Mouse (Mus musculus) myocyte (in vitro differentiated cells): ENCODE data around the gene Erlin1. TPM values are rescaled to one million over a fixed set of nuclear protein-coding genes. Genes with fewer than 3 reads are reported as not detected.

Experiments
- H3K27me3 ChIP-seq: one replicate; pipeline ENCODE4 v1.6.1; 2011; ENCODE audit not compliant: control insufficient read depth, insufficient read depth, insufficient read length
- H3K36me3 ChIP-seq: one replicate; pipeline ENCODE4 v1.6.1; 2011; ENCODE audit not compliant: control insufficient read depth, insufficient read depth
- H3K4me2 ChIP-seq: one replicate; pipeline ENCODE4 v1.6.1; 2011; ENCODE audit warnings: low read depth, control low read depth
- H3K4me3 ChIP-seq: one replicate; pipeline ENCODE4 v1.5.1; 2011; ENCODE audit warnings: mild to moderate bottlenecking, control low read depth, moderate library complexity
- H3K79me2 ChIP-seq: one replicate; pipeline ENCODE4 v1.6.1; 2011; ENCODE audit not compliant: control insufficient read depth, insufficient read depth
- H3ac ChIP-seq: one replicate; pipeline ENCODE4 v1.6.1; 2011; ENCODE audit not compliant: control insufficient read depth, insufficient read length
- CEBPB ChIP-seq: IDR thresholded peaks from 2 replicates; pipeline ENCODE4 v1.6.1; 2011; ENCODE audit warnings: mild to moderate bottlenecking, moderate library complexity; ENCODE audit not compliant: poor library complexity, insufficient read depth, severe bottlenecking
- E2F4 ChIP-seq: IDR thresholded peaks from one replicate; pipeline ENCODE4 v1.6.1; 2011; ENCODE audit warnings: mild to moderate bottlenecking, control low read depth, moderate library complexity; ENCODE audit not compliant: insufficient read depth
- MAX ChIP-seq: IDR thresholded peaks from one replicate; pipeline ENCODE4 v1.6.1; 2011; ENCODE audit warnings: low read depth, mild to moderate bottlenecking, control low read depth
- MYOD1 ChIP-seq, 3 experiments: IDR thresholded peaks; one replicate each; pipeline ENCODE4 v1.6.1; 2011; ENCODE audit warnings: control low read depth in 2 of 3, low read depth in 2 of 3, mild to moderate bottlenecking in 2 of 3, moderate library complexity in 1 of 3; ENCODE audit not compliant: insufficient read length in 2 of 3, control insufficient read depth in 1 of 3
- MYOG ChIP-seq, 3 experiments: IDR thresholded peaks; one replicate each; pipeline ENCODE4 v1.6.1; 2011; ENCODE audit warnings: control low read depth in 2 of 3, low read depth in 2 of 3, mild to moderate bottlenecking in 2 of 3; ENCODE audit not compliant: insufficient read length in 2 of 3, control insufficient read depth in 1 of 3, insufficient read depth in 1 of 3
- POLR2A ChIP-seq: IDR thresholded peaks from one replicate; pipeline ENCODE4 v1.6.1; 2011; ENCODE audit warnings: low read depth, mild to moderate bottlenecking, control low read depth, moderate library complexity; ENCODE audit not compliant: insufficient read length
- POLR2AphosphoS2 ChIP-seq: IDR thresholded peaks from one replicate; pipeline ENCODE4 v1.6.1; 2011; ENCODE audit warnings: low read depth, control low read depth; ENCODE audit not compliant: insufficient read length
- REST ChIP-seq: IDR thresholded peaks from one replicate; pipeline ENCODE4 v1.6.1; 2011; ENCODE audit warnings: mild to moderate bottlenecking, control low read depth, moderate library complexity; ENCODE audit not compliant: insufficient read depth, insufficient read length
- SRF ChIP-seq: IDR thresholded peaks from one replicate; pipeline ENCODE4 v1.6.1; 2011; ENCODE audit warnings: low read depth; ENCODE audit not compliant: control insufficient read depth, insufficient read length
- TCF12 ChIP-seq: IDR thresholded peaks from one replicate; pipeline ENCODE4 v1.6.1; 2011; ENCODE audit warnings: mild to moderate bottlenecking, control low read depth; ENCODE audit not compliant: poor library complexity, insufficient read depth, severe bottlenecking
- TCF3 ChIP-seq: IDR thresholded peaks from one replicate; pipeline ENCODE4 v1.6.1; 2011; ENCODE audit warnings: low read depth, control low read depth; ENCODE audit not compliant: insufficient read length
- USF1 ChIP-seq: IDR thresholded peaks from one replicate; pipeline ENCODE4 v1.6.1; 2011; ENCODE audit warnings: low read depth, mild to moderate bottlenecking, control low read depth, moderate library complexity
- polyA plus RNA-seq: library from polyadenylated mRNA; unstranded; fragments of >200 nt; fragmentation: generic; extraction: Trizol; gene quantifications from one replicate; pipeline ENCODE4 v1.2.1, GENCODE M21; 2012; ENCODE audit warnings: missing spikeins

The Erlin1 gene
- polyA plus RNA-seq, 1 experiment, result 13.5 TPM

DNA sequence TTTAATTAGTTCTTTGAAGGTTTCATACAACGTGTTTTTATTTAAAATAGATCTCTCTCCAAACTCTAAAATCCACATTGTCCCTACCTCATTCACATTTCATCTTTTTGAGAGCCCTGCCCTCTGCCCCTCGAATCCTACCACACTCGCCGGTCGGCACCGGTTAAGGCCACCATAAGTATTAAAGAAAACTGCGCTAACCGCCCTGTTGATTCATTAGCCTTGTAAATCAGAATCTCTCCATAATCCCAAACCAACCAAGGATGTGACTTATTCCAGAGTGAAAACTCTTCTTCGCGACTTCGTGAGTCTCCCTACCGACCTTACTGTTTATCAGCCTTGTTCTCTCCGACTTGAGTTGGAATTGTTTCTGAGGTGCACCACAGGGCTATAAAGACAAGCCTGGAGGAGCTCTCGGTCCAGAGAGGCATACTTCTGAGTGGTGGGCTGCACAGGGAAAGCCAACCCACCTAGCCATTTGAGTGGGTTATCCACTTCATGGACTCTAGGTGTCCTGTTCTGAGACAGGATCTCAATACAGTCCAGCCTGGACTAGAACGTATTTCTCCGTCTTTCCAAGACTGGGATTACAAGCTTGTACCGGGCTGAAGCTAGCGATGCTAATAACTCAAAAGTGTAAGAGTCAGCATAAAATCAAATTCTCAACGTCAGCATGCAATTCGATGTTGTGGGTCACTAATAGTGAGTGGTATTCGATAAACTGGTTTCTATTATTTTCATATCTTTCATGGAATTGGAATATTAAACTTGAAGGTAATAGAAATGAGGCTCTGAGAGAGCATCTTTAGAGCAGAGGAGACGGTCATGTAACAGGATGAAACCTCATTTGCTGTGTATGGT lies 38.3 kb upstream of the Erlin1 start:
- peaks cover 5% of the 10 kb centered on the region for H3K36me3 ChIP-seq
- H3K27me3 ChIP-seq, result no peaks in the 10 kb centered on the region
- no peak for TF ChIP-seq MAX
- TF ChIP-seq POLR2AphosphoS2, result peak; percentile 15
- H3ac ChIP-seq, result peak overlapping the region; percentile 70
- H3K4me3 ChIP-seq, result peak overlapping the region; percentile 79
- peaks cover 43% of the 10 kb centered on the region for H3K79me2 ChIP-seq
- peak overlapping the region; percentile 97 for H3K4me2 ChIP-seq

DNA sequence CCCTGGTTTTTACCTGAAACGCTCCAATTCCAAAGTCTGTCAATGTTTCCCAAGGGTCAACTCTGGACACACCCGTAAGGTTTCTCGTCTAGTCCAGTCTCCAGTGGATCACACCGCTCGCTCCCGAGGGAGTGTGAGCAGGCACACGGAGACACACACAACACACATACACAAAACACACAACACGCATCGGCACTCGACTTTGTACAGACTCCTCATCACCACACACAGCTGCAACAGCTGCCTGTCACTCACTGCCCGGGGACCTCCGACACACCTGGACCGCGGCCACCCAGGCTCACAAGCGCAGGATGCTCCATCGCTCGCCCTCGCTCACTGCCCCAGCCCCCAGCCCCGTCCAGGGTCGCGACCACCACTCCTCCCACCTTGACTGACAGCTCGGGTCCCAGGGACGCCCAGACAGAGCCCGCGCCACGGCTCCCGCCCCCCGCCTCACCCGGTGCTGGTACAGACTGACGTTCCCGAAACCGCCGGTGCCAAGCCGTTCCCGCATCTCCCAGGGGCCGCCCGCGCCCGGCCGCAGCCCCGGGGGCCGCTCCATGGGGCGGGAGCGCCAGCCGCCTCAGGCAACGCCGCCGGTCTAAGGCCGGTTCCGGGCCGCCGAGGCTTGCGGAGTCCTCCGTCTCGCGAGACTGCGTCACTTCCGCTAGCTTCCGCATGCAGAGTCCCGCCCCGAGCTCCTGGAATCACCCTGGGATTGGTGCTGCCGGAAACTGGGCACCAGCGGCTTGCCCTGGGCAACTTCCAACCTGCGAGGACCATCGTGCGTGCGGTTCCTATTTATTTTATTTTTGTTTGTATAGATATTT lies 37.5 kb upstream of the Erlin1 start, which contains the start of gene Chuk:
Chuk (minus strand) TSS at position 650 of the 830 bp plus-strand sequence.
- peak within 1 kb of the TSS; percentile 79 for H3K4me3 ChIP-seq
- peak within 1 kb of the TSS; percentile 97 for H3K4me2 ChIP-seq
- H3K79me2 ChIP-seq, result peaks cover 50% of the 10 kb centered on the region
- H3K36me3 ChIP-seq, result peaks cover 10% of the 10 kb centered on the region
- no peaks in the 10 kb centered on the region for H3K27me3 ChIP-seq
- TF ChIP-seq SRF (peak; percentile 53), TCF12 (no peak), USF1 (no peak), POLR2AphosphoS2 (peak; percentile 93), CEBPB (no peak), MAX (no peak), POLR2A (peak; percentile 91), MYOD1 (IDR thresholded peaks at IDR 0.05; ENCODE audit: control insufficient read depth in 1 of 3, insufficient read length in 2 of 3, low read depth in 2 of 3) (peak in 2 of 3 experiments; percentile 56 to 85), MYOG (IDR thresholded peaks at IDR 0.05; ENCODE audit: control insufficient read depth in 1 of 3, insufficient read depth in 1 of 3, insufficient read length in 2 of 3, low read depth in 2 of 3) (peak in 2 of 3 experiments; percentile 55 to 65), E2F4 (no peak), TCF3 (peak; percentile 28), REST (no peak)
- H3ac ChIP-seq, result peak within 1 kb of the TSS; percentile 70

DNA sequence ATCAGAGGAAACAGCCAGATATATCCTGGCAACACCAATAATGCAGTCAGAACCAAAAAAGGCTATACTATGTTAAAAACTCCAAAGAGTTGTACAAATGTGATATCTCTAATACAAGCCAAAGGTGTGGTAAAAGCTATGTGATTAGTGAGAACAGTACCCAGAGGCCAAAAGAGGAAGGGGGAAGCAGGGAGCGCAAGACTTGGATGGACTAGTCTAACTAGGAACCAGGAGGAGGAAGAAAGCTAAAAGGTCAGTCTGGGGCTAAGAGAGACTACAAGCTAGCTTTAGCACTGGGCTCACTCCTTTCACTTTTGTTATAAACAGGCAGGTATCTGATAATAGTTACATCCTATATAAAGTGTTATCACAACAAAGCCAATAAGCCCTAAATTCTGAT lies 34.8 kb upstream of the Erlin1 start:
- TF ChIP-seq MYOD1 (IDR thresholded peaks at IDR 0.05; ENCODE audit: control insufficient read depth in 1 of 3, insufficient read length in 2 of 3, low read depth in 2 of 3) (no peak), REST (no peak), SRF (no peak), TCF3 (no peak), TCF12 (no peak), POLR2AphosphoS2 (no peak), MAX (no peak), CEBPB (no peak), E2F4 (no peak), USF1 (no peak), POLR2A (no peak), MYOG (IDR thresholded peaks at IDR 0.05; ENCODE audit: control insufficient read depth in 1 of 3, insufficient read depth in 1 of 3, insufficient read length in 2 of 3, low read depth in 2 of 3) (no peak)
- Histone ChIP-seq H3ac (no peak overlapping the region), H3K79me2 (peaks cover 50% of the 10 kb centered on the region), H3K4me2 (no peak overlapping the region), H3K36me3 (peaks cover 9% of the 10 kb centered on the region), H3K4me3 (no peak overlapping the region), H3K27me3 (no peaks in the 10 kb centered on the region)

DNA sequence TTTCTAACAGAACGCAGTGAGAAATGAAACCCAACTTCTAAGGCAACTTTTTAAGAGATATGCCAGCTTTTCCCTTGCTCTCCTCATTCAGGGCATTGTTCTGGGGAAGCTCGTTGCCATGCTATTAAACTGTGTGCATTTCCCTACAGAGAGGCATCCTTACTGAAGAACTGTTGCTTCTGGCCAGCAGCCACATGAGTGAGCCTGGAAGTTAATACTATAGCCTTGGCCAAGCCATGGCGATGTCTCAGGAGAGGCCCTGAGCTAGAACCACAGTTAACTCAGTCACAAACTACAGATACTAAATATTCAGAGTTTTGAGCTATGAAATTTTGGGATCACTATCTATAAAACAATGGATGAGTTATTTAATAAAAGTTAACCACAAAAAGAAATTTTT lies 33.4 kb upstream of the Erlin1 start:
- no peak overlapping the region for H3K4me3 ChIP-seq
- no peak overlapping the region for H3K4me2 ChIP-seq
- peaks cover 50% of the 10 kb centered on the region for H3K79me2 ChIP-seq
- H3K36me3 ChIP-seq, result peaks cover 18% of the 10 kb centered on the region
- TF ChIP-seq MAX, result no peak
- TF ChIP-seq POLR2A, result no peak
- no peak for TF ChIP-seq TCF3
- TF ChIP-seq MYOD1 (IDR thresholded peaks at IDR 0.05; ENCODE audit: control insufficient read depth in 1 of 3, insufficient read length in 2 of 3, low read depth in 2 of 3), result no peak
- no peak for TF ChIP-seq MYOG (IDR thresholded peaks at IDR 0.05; ENCODE audit: control insufficient read depth in 1 of 3, insufficient read depth in 1 of 3, insufficient read length in 2 of 3, low read depth in 2 of 3)
- TF ChIP-seq TCF12, result no peak
- no peak for TF ChIP-seq USF1
- TF ChIP-seq E2F4, result no peak
- no peak overlapping the region for H3ac ChIP-seq
- no peaks in the 10 kb centered on the region for H3K27me3 ChIP-seq
